Mouse (Mus musculus) embryonic fibroblast, embryonic 13.5 days (primary cell): Measurements from ENCODE around the gene Adm2.

ENCODE experiments used
- CTCF ChIP-seq: IDR thresholded peaks from 2 replicates; pipeline ENCODE4 v1.5.1; 2011; ENCODE audit warnings: mild to moderate bottlenecking, control low read depth, low read length, moderate library complexity, borderline replicate concordance; ENCODE audit not compliant: insufficient read depth
- POLR2A ChIP-seq: IDR thresholded peaks from 2 replicates; pipeline ENCODE4 v1.6.1; 2011; ENCODE audit warnings: low read depth, mild to moderate bottlenecking, control low read depth, low read length, moderate library complexity

GRCm38 (mm10) chr15:89277366-89277765 is 45.2 kb upstream of the Adm2 start:
- TF ChIP-seq CTCF (no peak), POLR2A (no peak)
